Mouse (Mus musculus) midbrain, postnatal 0 days (tissue): ENCODE measurements around the gene Olfr877. TPM values are rescaled to one million over a fixed set of nuclear protein-coding genes. Genes with fewer than 3 reads are reported as not detected.

Experiments used
- ATAC-seq: fragments of 200-750 bp; cut with Nextera tagmentation; 2 replicates; pipeline ENCODE4 v1.8.0; 2017; ENCODE audit warnings: moderate number of reproducible peaks, mild to moderate bottlenecking, moderate TSS enrichment, moderate library complexity; ENCODE audit not compliant: low FRiP score
- DNase-seq: peaks from one replicate; pipeline ENCODE4 v3.0.0-alpha.2; 2015; ENCODE audit warnings: low spot score
- H3K27ac ChIP-seq: fragments of 300-500 bp; sonication (generic); 2 replicates; pipeline ENCODE4 v1.5.1; 2014; ENCODE audit warnings: low read depth, mild to moderate bottlenecking, low read length, mixed read lengths
- H3K27me3 ChIP-seq: fragments of 300-500 bp; sonication (generic); 2 replicates; pipeline ENCODE4 v1.6.1; 2014; ENCODE audit warnings: low read length, control low read depth, mixed read lengths; ENCODE audit not compliant: insufficient read depth
- H3K36me3 ChIP-seq: fragments of 300-500 bp; sonication (generic); 2 replicates; pipeline ENCODE4 v1.6.1; 2014; ENCODE audit warnings: low read length, control low read depth, mixed read lengths; ENCODE audit not compliant: insufficient read depth
- H3K4me1 ChIP-seq: fragments of 300-500 bp; sonication (generic); 2 replicates; pipeline ENCODE4 v1.6.1; 2014; ENCODE audit warnings: mild to moderate bottlenecking, control low read depth, antibody characterized with exemption, low read length, mixed read lengths; ENCODE audit not compliant: insufficient read depth
- H3K4me2 ChIP-seq: fragments of 300-500 bp; sonication (generic); 2 replicates; pipeline ENCODE4 v1.6.1; 2014; ENCODE audit warnings: low read depth, mild to moderate bottlenecking, low read length, mixed read lengths; ENCODE audit not compliant: poor library complexity, severe bottlenecking
- H3K4me3 ChIP-seq: fragments of 300-500 bp; sonication (generic); 2 replicates; pipeline ENCODE4 v1.5.1; 2014; ENCODE audit warnings: low read depth, mild to moderate bottlenecking, low read length, moderate library complexity
- H3K9ac ChIP-seq: fragments of 300-500 bp; sonication (generic); replicated peaks from 2 replicates; pipeline ENCODE4 v1.6.1; 2014; ENCODE audit warnings: mild to moderate bottlenecking, low read length, moderate library complexity, mixed read lengths; ENCODE audit not compliant: poor library complexity, severe bottlenecking
- H3K9me3 ChIP-seq: fragments of 300-500 bp; sonication (generic); 2 replicates; pipeline ENCODE4 v1.6.1; 2016; ENCODE audit warnings: low read length, control low read depth
- CTCF ChIP-seq: IDR thresholded peaks from 2 replicates; pipeline ENCODE4 v1.5.1; 2016; ENCODE audit warnings: antibody characterized with exemption, mild to moderate bottlenecking
- WGBS: fragments of 180-500 bp; shearing (Covaris S2); extraction: QIAGEN DNeasy Blood & Tissue Kit; methylation state at CpG from one replicate; pipeline ENCODE4 v1.1.7; 2014; 5-methylcytosine and 5-hydroxymethylcytosine counted together
- polyA plus RNA-seq: library from polyadenylated mRNA; unstranded; fragments of >200 nt; fragmentation: Nextera tagmentation; extraction: Ambion mirVana; gene quantifications from 2 replicates; pipeline ENCODE4 v1.2.1, GENCODE M21; 2015
- total RNA-seq: library from RNA; depleted of rRNA; stranded (reverse); fragments of >200 nt; gene quantifications from 2 replicates; pipeline ENCODE4 v1.2.3, GENCODE M21; 2014; rRNA removed

Gene Olfr877
- total and polyA plus RNA-seq, 2 experiments from 2014 or later: not detected

DNA sequence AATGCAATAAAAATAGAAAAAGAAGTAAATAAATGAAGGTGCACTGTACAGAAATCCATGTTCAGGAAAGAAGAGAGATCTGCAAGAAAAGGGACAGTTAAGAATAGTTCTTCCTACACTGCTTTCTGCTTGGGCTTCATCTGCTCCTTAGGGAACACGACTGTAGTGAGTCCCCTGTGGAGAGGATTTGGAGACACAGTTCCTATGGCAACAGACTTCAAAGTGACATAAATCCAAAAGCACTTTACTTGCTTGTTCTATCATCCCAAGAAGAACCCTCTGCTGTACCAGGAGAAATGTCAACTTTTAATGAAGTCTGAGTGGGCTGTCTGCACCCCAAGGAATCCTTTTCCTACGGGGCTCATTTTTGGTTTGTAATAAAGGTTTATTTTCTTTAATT lies 36.9 kb downstream of the Olfr877 start:
- Histone ChIP-seq H3K27me3 (no peaks in the 10 kb centered on the region), H3K4me2 (no peak overlapping the region), H3K36me3 (no peaks in the 10 kb centered on the region), H3K4me3 (no peak overlapping the region), H3K27ac (no peak overlapping the region), H3K9me3 (no peaks in the 10 kb centered on the region), H3K4me1 (peaks cover 5% of the 10 kb centered on the region; the same call in 1 of the 2 replicates), H3K9ac (no peak overlapping the region)
- WGBS: 4% methylated on average over 2 of the region's 2 CpGs
- peak; percentile 49 for DNase-seq
- no peak for TF ChIP-seq CTCF
- ATAC-seq: peak; percentile 60; the same call in 1 of the 2 replicates

GRCm38 (mm10) chr9:37896661-37897060 lies 42.6 kb downstream of the Olfr877 start, which contains the start of gene Olfr145:
Gene Olfr145, plus strand, starts transcription at chr9:37896724.
- no peaks in the 10 kb centered on the region for H3K36me3 ChIP-seq
- no peak for DNase-seq
- no peak for TF ChIP-seq CTCF
- no peak within 1 kb of the TSS for H3K4me2 ChIP-seq
- WGBS: 12% methylated on average over 2 of the region's 2 CpGs
- H3K9ac ChIP-seq: no peak within 1 kb of the TSS
- no peaks in the 10 kb centered on the region for H3K9me3 ChIP-seq
- ATAC-seq: no peak
- H3K27me3 ChIP-seq: no peaks in the 10 kb centered on the region
- no peaks in the 10 kb centered on the region for H3K4me1 ChIP-seq
- H3K27ac ChIP-seq: no peak within 1 kb of the TSS
- H3K4me3 ChIP-seq: no peak within 1 kb of the TSS

DNA sequence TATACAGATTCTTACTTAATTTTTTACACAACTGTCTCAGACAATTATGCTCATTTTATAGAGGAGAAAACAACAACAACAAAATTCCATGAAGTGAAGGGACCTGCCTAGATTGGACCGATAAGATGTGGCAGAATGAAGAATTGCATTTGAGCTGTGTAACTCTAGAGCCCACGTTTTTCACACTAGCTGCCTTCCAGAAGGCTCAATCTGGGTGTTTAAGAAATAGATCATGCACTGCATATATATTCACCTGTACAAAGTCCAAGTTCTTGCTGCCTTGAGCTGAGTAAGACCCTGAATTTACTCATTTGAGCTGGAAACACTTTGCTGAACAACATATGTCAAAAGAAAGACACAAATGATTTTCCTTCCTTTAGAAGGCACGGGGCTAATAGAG lies 51.5 kb downstream of the Olfr877 start:
- no peak overlapping the region for H3K4me2 ChIP-seq
- 79% methylated on average over 3 of the region's 3 CpGs for WGBS
- H3K36me3 ChIP-seq: no peaks in the 10 kb centered on the region

More for the DNA sequence above, 51.5 kb downstream of the Olfr877 start:
- H3K27me3 ChIP-seq: no peaks in the 10 kb centered on the region
- H3K9me3 ChIP-seq: no peaks in the 10 kb centered on the region
- no peak overlapping the region for H3K27ac ChIP-seq
- H3K4me3 ChIP-seq: no peak overlapping the region
- DNase-seq (no peak), ATAC-seq (no peak)
- no peak for TF ChIP-seq CTCF
- H3K9ac ChIP-seq: no peak overlapping the region
- no peaks in the 10 kb centered on the region for H3K4me1 ChIP-seq

Other genes starting within 250 kb of the Olfr877 start
- 1.2 and 1.4 TPM in 2 replicates for gene Spa17, start 240.5 kb upstream of the Olfr877 start, total RNA-seq
- gene Spa17, start 240.5 kb upstream of the Olfr877 start, polyA plus RNA-seq: 6.3 and 10.1 TPM in 2 replicates
- gene Tbrg1, start 197.0 kb upstream of the Olfr877 start, total RNA-seq: 55.3 and 55.7 TPM in 2 replicates
- 91.4 and 94.4 TPM in 2 replicates for gene Tbrg1, start 197.0 kb upstream of the Olfr877 start, polyA plus RNA-seq
- gene Panx3, start 185.0 kb upstream of the Olfr877 start, total RNA-seq: not detected in 2 replicates
- gene Panx3, start 185.0 kb upstream of the Olfr877 start, polyA plus RNA-seq: 0.10 TPM in 1 of 2 replicates, not detected in the other
- gene Olfr160, start 138.0 kb upstream of the Olfr877 start, total RNA-seq: not detected in 2 replicates
- not detected in 2 replicates for gene Olfr160, start 138.0 kb upstream of the Olfr877 start, polyA plus RNA-seq
- gene Olfr874, start 109.2 kb upstream of the Olfr877 start, total RNA-seq: not detected in 2 replicates
- 0.11 TPM in 1 of 2 replicates, not detected in the other for gene Olfr874, start 109.2 kb upstream of the Olfr877 start, polyA plus RNA-seq
- gene Olfr875, start 82.4 kb upstream of the Olfr877 start, total RNA-seq: not detected in 2 replicates
- gene Olfr875, start 82.4 kb upstream of the Olfr877 start, polyA plus RNA-seq: 0.20 and 0.22 TPM in 2 replicates
- not detected in 2 replicates for gene Olfr876, start 51.2 kb upstream of the Olfr877 start, total RNA-seq
- not detected in 2 replicates for gene Olfr876, start 51.2 kb upstream of the Olfr877 start, polyA plus RNA-seq
- not detected in 2 replicates for gene Olfr145, start 42.5 kb downstream of the Olfr877 start, total RNA-seq
- not detected in 2 replicates for gene Olfr145, start 42.5 kb downstream of the Olfr877 start, polyA plus RNA-seq
- not detected in 2 replicates for gene Olfr878, start 63.6 kb downstream of the Olfr877 start, total RNA-seq
- not detected in 2 replicates for gene Olfr878, start 63.6 kb downstream of the Olfr877 start, polyA plus RNA-seq
- not detected in 2 replicates for gene Olfr881, start 137.6 kb downstream of the Olfr877 start, total RNA-seq
- not detected in 2 replicates for gene Olfr881, start 137.6 kb downstream of the Olfr877 start, polyA plus RNA-seq
- gene Olfr883, start 171.5 kb downstream of the Olfr877 start, total RNA-seq: not detected in 2 replicates
- not detected in 2 replicates for gene Olfr883, start 171.5 kb downstream of the Olfr877 start, polyA plus RNA-seq
- gene Olfr884, start 192.3 kb downstream of the Olfr877 start, total RNA-seq: not detected in 2 replicates
- not detected in 2 replicates for gene Olfr884, start 192.3 kb downstream of the Olfr877 start, polyA plus RNA-seq
- gene Olfr885, start 207.1 kb downstream of the Olfr877 start, total RNA-seq: not detected in 2 replicates
- gene Olfr885, start 207.1 kb downstream of the Olfr877 start, polyA plus RNA-seq: not detected in 2 replicates
- gene Olfr887, start 229.8 kb downstream of the Olfr877 start, total RNA-seq: not detected in 2 replicates
- gene Olfr887, start 229.8 kb downstream of the Olfr877 start, polyA plus RNA-seq: not detected in 2 replicates